Mouse (Mus musculus) heart, embryonic 14.5 days (tissue): Measurements from ENCODE around the gene Dlx1. TPM values are rescaled to one million over a fixed set of nuclear protein-coding genes. Genes with fewer than 3 reads are reported as not detected.

Source experiments
- ATAC-seq: fragments of 200-750 bp; cut with Nextera tagmentation; 2 replicates; pipeline ENCODE4 v1.8.0; 2017; ENCODE audit warnings: low read depth, moderate TSS enrichment; ENCODE audit not compliant: insufficient number of reproducible peaks, insufficient read depth, low FRiP score
- H3K27ac ChIP-seq, 2 experiments: fragments of 200-500 bp in 1 of 2; fragments of 300-500 bp in 1 of 2; sonication (generic) in 1 of 2; replicated peaks in 1 of 2; 2 replicates each; pipeline ENCODE4 v1.5.1; 2012 to 2014; ENCODE audit warnings: low read depth in 2 of 2, low read length in 2 of 2, control low read depth in 1 of 2, mild to moderate bottlenecking in 1 of 2, mixed read lengths in 1 of 2; ENCODE audit not compliant: control insufficient read depth in 1 of 2, insufficient read depth in 1 of 2
- H3K27me3 ChIP-seq: fragments of 300-500 bp; sonication (generic); 2 replicates; pipeline ENCODE4 v1.6.1; 2014; ENCODE audit warnings: mild to moderate bottlenecking, low read length, control low read depth; ENCODE audit not compliant: control insufficient read depth, insufficient read depth
- H3K36me3 ChIP-seq: fragments of 300-500 bp; sonication (generic); 2 replicates; pipeline ENCODE4 v1.6.1; 2014; ENCODE audit warnings: mild to moderate bottlenecking, control low read depth, low read length, mixed read lengths; ENCODE audit not compliant: control insufficient read depth, insufficient read depth
- H3K4me1 ChIP-seq, 2 experiments: fragments of 200-500 bp in 1 of 2; fragments of 300-500 bp in 1 of 2; sonication (generic) in 1 of 2; 2 replicates each; pipeline ENCODE4 v1.6.1; 2012 to 2014; ENCODE audit warnings: low read length in 2 of 2, control low read depth in 1 of 2, mixed read lengths in 1 of 2; ENCODE audit not compliant: control insufficient read depth in 2 of 2, insufficient read depth in 2 of 2
- H3K4me2 ChIP-seq: fragments of 300-500 bp; sonication (generic); 2 replicates; pipeline ENCODE4 v1.6.1; 2014; ENCODE audit warnings: mild to moderate bottlenecking, low read length
- H3K4me3 ChIP-seq, 2 experiments: fragments of 200-500 bp in 1 of 2; fragments of 300-500 bp in 1 of 2; sonication (generic) in 1 of 2; 2 replicates each; pipeline ENCODE4 v1.5.1; 2012 to 2014; ENCODE audit warnings: low read length in 2 of 2, mild to moderate bottlenecking in 2 of 2, control low read depth in 1 of 2, low read depth in 1 of 2, moderate library complexity in 1 of 2; ENCODE audit not compliant: control insufficient read depth in 1 of 2, insufficient read depth in 1 of 2
- H3K9ac ChIP-seq: fragments of 300-500 bp; sonication (generic); 2 replicates; pipeline ENCODE4 v1.6.1; 2014; ENCODE audit warnings: mild to moderate bottlenecking, low read length
- H3K9me3 ChIP-seq: fragments of 300-500 bp; sonication (generic); 2 replicates; pipeline ENCODE4 v1.6.1; 2016; ENCODE audit warnings: low read length, control low read depth; ENCODE audit not compliant: control insufficient read depth
- WGBS: fragments of 180-500 bp; shearing (Covaris S2); extraction: QIAGEN DNeasy Blood & Tissue Kit; methylation state at CpG from one replicate; pipeline ENCODE4 v1.1.7; 2014; 5-methylcytosine and 5-hydroxymethylcytosine counted together
- polyA plus RNA-seq: library from polyadenylated mRNA; unstranded; fragments of >200 nt; fragmentation: Nextera tagmentation; extraction: Ambion mirVana; gene quantifications from 2 replicates; pipeline ENCODE4 v1.2.1, GENCODE M21; 2014

Dlx1 gene
- polyA plus RNA-seq, 1 experiment from 2014 or later, result not detected

GRCm38 (mm10) chr2:71540611-71541417 is 12.9 kb downstream of the Dlx1 start:
- Histone ChIP-seq H3K27ac (no peak overlapping the region), H3K27me3 (peaks cover 97% of the 10 kb centered on the region), H3K4me1 (peaks cover 2 to 22% of the 10 kb centered on the region in 2 experiments; a peak in 3 of 4 replicates), H3K4me3 (peak overlapping the region in 1 of 2 experiments; percentile 28; a peak in 2 of 4 replicates), H3K36me3 (no peaks in the 10 kb centered on the region), H3K4me2 (peak overlapping the region; percentile 44), H3K9ac (no peak overlapping the region; the same call in 1 of the 2 replicates), H3K9me3 (no peaks in the 10 kb centered on the region)
- under 1% methylated on average over 42 of the region's 48 CpGs for WGBS
- no peak for ATAC-seq

GRCm38 (mm10) chr2:71541418-71542226 is 13.7 kb downstream of the Dlx1 start:
- Histone ChIP-seq H3K9me3 (no peaks in the 10 kb centered on the region), H3K9ac (no peak overlapping the region; the same call in 1 of the 2 replicates), H3K27me3 (peaks cover 97% of the 10 kb centered on the region), H3K4me2 (peak overlapping the region; percentile 44), H3K27ac (no peak overlapping the region), H3K4me3 (peak overlapping the region in 1 of 2 experiments; percentile 28; a peak in 2 of 4 replicates), H3K36me3 (no peaks in the 10 kb centered on the region), H3K4me1 (peaks cover 5 to 29% of the 10 kb centered on the region in 2 experiments)
- WGBS, result 5% methylated on average over 37 of the region's 37 CpGs
- ATAC-seq, result no peak

- Histone ChIP-seq H3K4me1 (peaks cover 7 to 31% of the 10 kb centered on the region in 2 experiments), H3K9me3 (no peaks in the 10 kb centered on the region), H3K36me3 (no peaks in the 10 kb centered on the region), H3K4me3 (no peak overlapping the region; a peak in 1 of 4 replicates), H3K9ac (no peak overlapping the region), H3K27me3 (peaks cover 97% of the 10 kb centered on the region), H3K27ac (no peak overlapping the region), H3K4me2 (no peak overlapping the region)
- ATAC-seq, result no peak
- 4% methylated on average over 11 of the region's 11 CpGs for WGBS
Measured at GRCm38 (mm10) chr2:71542227-71542815, 14.4 kb downstream of the Dlx1 start.

- Histone ChIP-seq H3K27me3 (peaks cover 93% of the 10 kb centered on the region), H3K4me3 (peak overlapping the region; percentile 0 to 13; a peak in 3 of 4 replicates), H3K9ac (no peak overlapping the region), H3K36me3 (no peaks in the 10 kb centered on the region), H3K4me2 (peak overlapping the region; percentile 53), H3K27ac (no peak overlapping the region), H3K4me1 (peaks cover 7 to 31% of the 10 kb centered on the region in 2 experiments), H3K9me3 (no peaks in the 10 kb centered on the region)
- peak; percentile 37; the same call in 1 of the 2 replicates for ATAC-seq
- 1% methylated on average over 24 of the region's 30 CpGs for WGBS
Measured at GRCm38 (mm10) chr2:71542816-71543301, 14.9 kb downstream of the Dlx1 start.

- Histone ChIP-seq H3K36me3 (no peaks in the 10 kb centered on the region), H3K27me3 (peaks cover 93% of the 10 kb centered on the region), H3K27ac (no peak overlapping the region), H3K9me3 (no peaks in the 10 kb centered on the region), H3K9ac (no peak overlapping the region), H3K4me1 (peaks cover 7 to 31% of the 10 kb centered on the region in 2 experiments), H3K4me3 (no peak overlapping the region), H3K4me2 (no peak overlapping the region)
- no peak for ATAC-seq
- 4% methylated on average over 9 of the region's 9 CpGs for WGBS
Measured at GRCm38 (mm10) chr2:71543531-71543930, 15.6 kb downstream of the Dlx1 start.

GRCm38 (mm10) chr2:71543948-71544347 is 16.0 kb downstream of the Dlx1 start:
- 4% methylated on average over 20 of the region's 20 CpGs for WGBS
- H3K4me1 ChIP-seq, result peaks cover 7 to 31% of the 10 kb centered on the region in 2 experiments
- H3K36me3 ChIP-seq, result no peaks in the 10 kb centered on the region
- no peaks in the 10 kb centered on the region for H3K9me3 ChIP-seq
- H3K9ac ChIP-seq, result no peak overlapping the region
- peak overlapping the region; percentile 12; the same call in 1 of the 2 replicates for H3K4me2 ChIP-seq
- H3K27ac ChIP-seq, result no peak overlapping the region
- peaks cover 93% of the 10 kb centered on the region for H3K27me3 ChIP-seq
- H3K4me3 ChIP-seq, result peak overlapping the region in 1 of 2 experiments; percentile 7; a peak in 1 of 4 replicates
- no peak for ATAC-seq
